Mouse (Mus musculus) kidney, postnatal 4 days (tissue): ENCODE measurements around the gene Vdac1.

Source experiments
- DNase-seq, 2 experiments: peaks; one replicate each; pipeline ENCODE4 v3.0.0; 2021; ENCODE audit warnings: mixed read lengths in 2 of 2

Vdac1 gene

GRCm38 (mm10) chr11:52360471-52361277 lies at the start of gene Vdac1:
TSS of gene Vdac1 (plus strand) at chr11:52360860.
- DNase-seq: peak; percentile 92 to 95

- DNase-seq: peak in 1 of 2 experiments; percentile 45
These were observed 46.4 kb upstream of the Vdac1 start for GRCm38 (mm10) chr11:52314102-52314793.

GRCm38 (mm10) chr11:52318445-52318844 lies 42.2 kb upstream of the Vdac1 start:
- DNase-seq: no peak

- DNase-seq: no peak
These were observed 41.0 kb upstream of the Vdac1 start for GRCm38 (mm10) chr11:52319664-52320063.

GRCm38 (mm10) chr11:52320529-52320928 lies 40.1 kb upstream of the Vdac1 start:
- no peak for DNase-seq

- DNase-seq: no peak
These were observed 39.1 kb upstream of the Vdac1 start for GRCm38 (mm10) chr11:52321540-52321939.

GRCm38 (mm10) chr11:52324442-52325367 lies 36.0 kb upstream of the Vdac1 start:
- no peak for DNase-seq

GRCm38 (mm10) chr11:52327313-52327712 lies 33.3 kb upstream of the Vdac1 start:
- DNase-seq: no peak

GRCm38 (mm10) chr11:52332421-52333118 lies 28.1 kb upstream of the Vdac1 start:
- peak; percentile 43 to 64 for DNase-seq

- peak in 1 of 2 experiments; percentile 41 for DNase-seq
These were observed 27.0 kb upstream of the Vdac1 start for GRCm38 (mm10) chr11:52333616-52334015.

- no peak for DNase-seq
These were observed 25.4 kb upstream of the Vdac1 start for GRCm38 (mm10) chr11:52335263-52335662.

GRCm38 (mm10) chr11:52335924-52336323 lies 24.7 kb upstream of the Vdac1 start:
- DNase-seq: peak in 1 of 2 experiments; percentile 39

GRCm38 (mm10) chr11:52337651-52338295 lies 22.9 kb upstream of the Vdac1 start:
- DNase-seq: no peak

- no peak for DNase-seq
These were observed 22.3 kb upstream of the Vdac1 start for GRCm38 (mm10) chr11:52338351-52338750.

- no peak for DNase-seq
These were observed 21.6 kb upstream of the Vdac1 start for GRCm38 (mm10) chr11:52339098-52339497.

GRCm38 (mm10) chr11:52339512-52339911 lies 21.1 kb upstream of the Vdac1 start:
- DNase-seq: no peak

- no peak for DNase-seq
These were observed 20.4 kb upstream of the Vdac1 start for GRCm38 (mm10) chr11:52340123-52340864.

- peak; percentile 25 to 58 for DNase-seq
These were observed 19.7 kb upstream of the Vdac1 start for GRCm38 (mm10) chr11:52341001-52341400.

GRCm38 (mm10) chr11:52341476-52341875 lies 19.2 kb upstream of the Vdac1 start:
- DNase-seq: no peak

GRCm38 (mm10) chr11:52342296-52342695 lies 18.4 kb upstream of the Vdac1 start:
- no peak for DNase-seq

GRCm38 (mm10) chr11:52343162-52343561 lies 17.5 kb upstream of the Vdac1 start:
- DNase-seq: peak; percentile 89
